In genomic region chr5:7922751-7923150, GRCm38 (mm10) we compare ENCODE assay signal across 17 mouse cellular contexts. TPM values are rescaled to one million over a fixed set of nuclear protein-coding genes. Genes with fewer than 3 reads are reported as not detected.
"Had no signal": no experiment of that assay in that cellular context is flagged by ENCODE, and none has a peak within 500 bp of the region (broad histone marks: within the 10 kb centered on the region; RNA-seq: fewer than 3 reads in every experiment).

No protein-coding gene starts in this region.

- DNase-seq: heart, postnatal 10 days; heart, postnatal 14 days; heart, postnatal 36 days; heart, postnatal 4 days; kidney, adult 11 months; kidney, adult 18-20 months; kidney, adult 2 months; kidney, adult 8-10 months; kidney, adult 9 months; kidney, postnatal 10 days; kidney, postnatal 14 days; kidney, postnatal 25 days; kidney, postnatal 36 days; kidney, postnatal 4 days; layer of hippocampus, adult 9-11 months; layer of hippocampus, postnatal 36 days had no signal

RNA-seq across cellular contexts. Expression of gene Steap4, which starts 37.5 kb away (rescaled TPM):
- polyA plus RNA-seq: inflammation-experienced regulatory T-cells, adult 6 months had no signal
